Mouse (Mus musculus) c-Kit-positive CD71-negative TER-119-negative erythroid progenitor cells, embryonic 14.5 days (primary cell): Measurements from ENCODE around the gene Nmrk2.
"Not testable (repeated sequence)": the region's sequence is repeated elsewhere in the genome, so short reads cannot be mapped to it uniquely, and the experiment has no call there.

ENCODE experiments used
- DNase-seq: peaks from one replicate; pipeline ENCODE4 v3.0.0-alpha.2; 2013; ENCODE audit warnings: low read depth

Gene Nmrk2

GRCm38 (mm10) chr10:81183805-81184204 is 18.0 kb downstream of the Nmrk2 start, which contains the start of gene 4930442H23Rik:
Gene 4930442H23Rik, minus strand, starts transcription at chr10:81183849.
- DNase-seq, result no peak

- peak; percentile 100 for DNase-seq
These were observed 19.2 kb downstream of the Nmrk2 start, which contains the start of gene Dapk3 for GRCm38 (mm10) chr10:81182336-81183333. Gene Dapk3, plus strand, starts transcription at chr10:81183005.

GRCm38 (mm10) chr10:81181860-81182259 is 20.0 kb downstream of the Nmrk2 start:
- not testable (repeated sequence) for DNase-seq

DNA sequence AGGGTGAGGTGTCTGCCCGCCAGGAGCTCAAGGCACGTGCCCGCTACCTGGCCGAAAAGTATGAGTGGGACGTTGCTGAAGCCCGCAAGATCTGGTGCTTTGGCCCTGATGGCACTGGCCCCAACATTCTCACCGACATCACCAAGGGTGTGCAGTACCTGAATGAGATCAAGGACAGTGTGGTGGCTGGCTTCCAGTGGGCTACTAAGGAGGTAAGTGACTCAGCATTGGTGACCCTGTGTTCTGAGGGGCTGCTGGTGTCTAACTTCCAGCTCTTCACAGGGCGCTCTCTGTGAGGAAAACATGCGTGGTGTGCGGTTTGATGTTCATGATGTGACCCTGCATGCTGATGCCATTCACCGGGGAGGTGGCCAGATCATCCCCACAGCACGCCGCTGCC is 20.9 kb downstream of the Nmrk2 start:
- no peak for DNase-seq

- no peak for DNase-seq
These were observed 22.2 kb downstream of the Nmrk2 start for GRCm38 (mm10) chr10:81179451-81180342.

DNA sequence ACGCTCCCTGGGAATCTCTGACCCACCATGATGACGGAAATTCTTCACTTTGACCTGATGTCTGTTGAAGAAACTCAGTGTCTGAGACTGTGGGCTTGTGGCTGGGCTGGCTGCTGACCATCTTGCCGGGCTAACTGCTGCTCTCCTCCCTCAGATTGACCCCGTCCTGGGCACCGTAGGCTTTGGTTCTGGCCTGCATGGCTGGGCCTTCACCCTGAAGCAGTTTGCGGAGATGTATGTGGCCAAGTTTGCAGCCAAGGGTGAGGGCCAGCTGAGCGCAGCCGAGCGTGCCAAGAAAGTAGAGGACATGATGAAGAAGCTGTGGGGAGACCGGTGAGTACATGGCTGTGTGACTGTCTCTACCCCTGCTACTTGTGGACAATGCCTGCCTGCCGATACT is 22.9 kb downstream of the Nmrk2 start:
- no peak for DNase-seq

- no peak for DNase-seq
These were observed 23.7 kb downstream of the Nmrk2 start for GRCm38 (mm10) chr10:81177958-81178712.

- DNase-seq, result no peak
These were observed 24.3 kb downstream of the Nmrk2 start for GRCm38 (mm10) chr10:81177491-81177925.

- DNase-seq, result peak; percentile 96
These were observed 25.2 kb downstream of the Nmrk2 start, which contains the start of gene Eef2 for GRCm38 (mm10) chr10:81176466-81177271. Gene Eef2, plus strand, starts transcription at chr10:81176631.

DNA sequence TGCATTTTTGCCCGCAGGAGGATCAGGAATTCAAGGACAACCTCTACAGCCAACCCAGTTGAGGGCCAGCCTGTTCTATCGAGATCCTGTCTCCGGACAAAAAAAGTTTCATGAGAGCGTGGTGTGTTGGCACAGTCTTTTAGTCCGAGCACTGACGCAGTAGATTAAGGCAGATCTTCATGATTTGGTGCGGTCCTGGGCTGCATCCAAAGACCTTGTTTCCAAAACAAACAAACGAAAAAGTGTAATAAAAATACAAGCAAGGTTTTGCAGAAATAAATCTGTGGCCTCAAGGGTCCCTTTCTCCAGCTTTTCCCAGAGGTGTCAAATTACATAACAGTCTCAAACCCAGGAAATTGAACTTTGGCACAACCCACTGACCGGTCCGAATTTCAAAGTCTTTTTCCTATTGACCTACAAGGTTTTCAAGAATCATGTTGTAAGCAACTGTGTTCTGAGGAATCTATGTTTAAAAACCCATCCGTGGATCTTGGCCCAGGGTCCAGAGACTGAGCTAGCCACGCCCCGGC is 25.9 kb downstream of the Nmrk2 start:
- no peak for DNase-seq

DNA sequence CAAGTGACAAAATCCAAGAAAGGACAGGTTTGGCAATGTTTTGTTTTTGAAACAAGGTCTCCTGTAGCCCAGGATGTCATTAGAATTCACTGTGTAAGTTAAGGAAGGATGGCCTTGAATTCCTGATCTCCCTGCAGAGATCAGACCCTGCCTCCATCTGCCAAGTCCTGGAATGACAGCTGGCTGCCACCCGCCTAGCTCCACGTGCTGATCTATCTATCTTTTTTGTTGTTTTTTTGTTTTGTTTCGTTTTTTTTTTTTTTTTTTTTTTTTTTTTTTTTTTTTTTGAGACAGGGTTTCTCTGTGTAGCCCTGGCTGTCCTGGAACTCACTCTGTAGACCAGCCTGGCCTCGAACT is 26.5 kb downstream of the Nmrk2 start:
- DNase-seq, result not testable (repeated sequence)

GRCm38 (mm10) chr10:81174617-81175344 is 27.1 kb downstream of the Nmrk2 start:
- peak; percentile 88 for DNase-seq

DNA sequence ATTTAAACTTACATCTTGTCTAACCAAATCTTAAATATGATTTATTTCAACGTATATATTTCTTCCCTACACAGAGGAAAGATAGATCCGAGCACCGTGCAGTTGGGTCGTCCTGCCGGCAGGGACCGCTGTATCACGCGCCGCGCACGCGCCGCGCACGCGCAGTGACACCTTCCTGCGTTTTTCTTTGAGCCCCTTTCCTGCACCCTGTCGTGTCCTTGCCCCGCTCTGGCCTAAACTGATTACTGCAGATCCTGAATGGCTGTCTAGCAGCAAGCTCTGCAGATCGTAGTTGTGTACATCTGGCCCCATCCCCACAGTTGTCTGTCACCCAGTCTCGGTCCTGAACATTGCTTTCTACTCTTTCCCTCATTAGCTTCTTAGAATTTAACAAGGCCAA is 28.7 kb downstream of the Nmrk2 start:
- peak; percentile 73 for DNase-seq

DNA sequence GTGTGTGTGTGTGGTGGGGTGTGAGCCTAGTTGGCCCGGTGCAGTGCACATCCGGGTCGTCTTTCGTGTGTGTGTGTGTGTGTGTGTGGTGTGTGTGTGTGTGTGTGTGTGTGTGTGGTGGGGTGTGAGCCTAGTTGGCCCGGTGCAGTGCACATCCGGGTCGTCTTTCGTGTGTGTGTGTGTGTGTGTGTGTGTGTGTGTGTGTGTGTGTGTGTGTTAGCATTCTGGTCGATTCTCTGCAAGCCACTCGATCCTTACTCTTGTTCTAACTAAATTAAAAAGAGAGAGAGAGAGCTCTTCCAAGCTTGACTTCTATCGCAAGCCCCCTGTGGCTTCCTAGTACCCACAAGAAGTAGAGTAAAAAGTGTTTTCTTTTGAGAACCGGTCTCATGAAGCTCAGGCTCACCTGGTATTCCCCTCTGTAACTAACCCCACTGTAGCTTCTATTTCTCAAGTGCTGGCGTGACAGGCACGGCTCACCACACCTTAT is 32.4 kb downstream of the Nmrk2 start:
- not testable (repeated sequence) for DNase-seq

- peak; percentile 94 for DNase-seq
These were observed 33.2 kb downstream of the Nmrk2 start for GRCm38 (mm10) chr10:81168521-81169244.

DNA sequence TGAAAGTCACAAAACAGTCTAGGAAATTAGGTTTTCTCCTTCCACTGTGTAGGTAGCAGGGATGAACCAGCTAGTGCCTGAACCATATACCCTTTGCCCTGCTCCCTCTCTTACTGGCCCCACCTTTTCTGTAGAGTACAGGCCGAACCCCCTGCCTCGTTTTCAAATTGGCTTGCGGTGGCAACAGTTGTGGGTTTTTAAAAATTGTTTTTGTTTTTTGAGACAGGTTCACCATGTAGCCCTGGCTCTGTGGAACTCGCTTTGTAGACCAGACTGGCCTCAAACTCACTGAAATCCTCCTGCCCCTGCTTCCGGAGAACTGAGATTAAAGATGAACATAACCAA is 33.8 kb downstream of the Nmrk2 start:
- no peak for DNase-seq

GRCm38 (mm10) chr10:81167200-81168086 is 34.4 kb downstream of the Nmrk2 start, which contains the start of gene Pias4:
Gene Pias4, minus strand, starts transcription at chr10:81167923.
- DNase-seq, result peak; percentile 100

DNA sequence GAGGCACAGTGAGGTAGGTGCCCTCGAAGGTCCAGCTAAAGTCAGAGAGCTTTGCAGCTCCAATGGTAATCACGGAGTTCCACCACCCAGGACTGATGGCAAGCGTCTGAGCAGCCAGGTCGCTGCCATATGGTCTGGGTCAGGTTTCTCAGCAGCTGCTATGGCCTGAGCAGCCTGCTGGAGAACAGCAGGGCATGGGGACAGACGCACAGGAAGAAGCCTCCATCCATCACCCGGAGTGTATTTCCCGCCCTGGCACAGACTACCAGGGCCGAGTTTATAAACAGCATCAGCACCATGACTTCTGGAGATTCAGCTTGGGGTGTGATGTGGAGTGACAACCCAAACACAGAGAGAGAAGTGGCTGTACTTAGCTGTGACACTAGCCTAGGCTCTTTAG is 36.7 kb downstream of the Nmrk2 start:
- no peak for DNase-seq
